Mouse (Mus musculus) liver, embryonic 14.5 days (tissue): ENCODE data around the gene Prrt3. TPM values are rescaled to one million over a fixed set of nuclear protein-coding genes. Genes with fewer than 3 reads are reported as not detected.

Experiments
- ATAC-seq: fragments of 200-750 bp; cut with Nextera tagmentation; 2 replicates; pipeline ENCODE4 v1.8.0; 2017; ENCODE audit warnings: moderate number of reproducible peaks, mild to moderate bottlenecking, moderate library complexity; ENCODE audit not compliant: insufficient read depth
- DNase-seq, 3 experiments: peaks; one replicate each; pipeline ENCODE4 v3.0.0-alpha.2; 2012 to 2013; ENCODE audit warnings: low read depth in 3 of 3, low spot score in 3 of 3
- H3K27ac ChIP-seq: fragments of 300-500 bp; sonication (generic); 2 replicates; pipeline ENCODE4 v1.5.1; 2014; ENCODE audit warnings: moderate library complexity, mild to moderate bottlenecking, control low read depth, inconsistent platforms
- H3K27me3 ChIP-seq: fragments of 300-500 bp; sonication (generic); 2 replicates; pipeline ENCODE4 v1.6.1; 2014; ENCODE audit warnings: mild to moderate bottlenecking, low read length, moderate library complexity; ENCODE audit not compliant: control insufficient read depth, insufficient read depth
- H3K36me3 ChIP-seq: fragments of 300-500 bp; sonication (generic); replicated peaks from 2 replicates; pipeline ENCODE4 v1.6.1; 2014; ENCODE audit warnings: low read depth; ENCODE audit not compliant: control insufficient read depth, insufficient read depth
- H3K4me1 ChIP-seq, 2 experiments: fragments of 200-500 bp in 1 of 2; fragments of 300-500 bp in 1 of 2; sonication (generic) in 1 of 2; replicated peaks; 2 replicates each; pipeline ENCODE4 v1.6.1; 2012 to 2014; ENCODE audit warnings: antibody characterized with exemption in 1 of 2, inconsistent platforms in 1 of 2, low read length in 1 of 2; ENCODE audit not compliant: control insufficient read depth in 2 of 2, insufficient read depth in 2 of 2
- H3K4me2 ChIP-seq: fragments of 300-500 bp; sonication (generic); 2 replicates; pipeline ENCODE4 v1.6.1; 2014; ENCODE audit warnings: low read depth, mild to moderate bottlenecking, control low read depth, moderate library complexity
- H3K4me3 ChIP-seq, 2 experiments: fragments of 200-500 bp in 1 of 2; fragments of 300-500 bp in 1 of 2; sonication (generic) in 1 of 2; 2 replicates each; pipeline ENCODE4 v1.5.1; 2012 to 2014; ENCODE audit warnings: low read depth in 2 of 2, low read length in 2 of 2, mild to moderate bottlenecking in 2 of 2, control low read depth in 1 of 2, inconsistent platforms in 1 of 2, moderate library complexity in 1 of 2; ENCODE audit not compliant: insufficient read depth in 1 of 2
- H3K9ac ChIP-seq: fragments of 300-500 bp; sonication (generic); replicated peaks from 2 replicates; pipeline ENCODE4 v1.6.1; 2014; ENCODE audit warnings: mild to moderate bottlenecking, control low read depth, moderate library complexity
- H3K9me3 ChIP-seq: fragments of 300-500 bp; sonication (generic); 2 replicates; pipeline ENCODE4 v1.6.1; 2016; ENCODE audit warnings: low read length, mixed read lengths; ENCODE audit not compliant: control insufficient read depth
- CTCF ChIP-seq: IDR thresholded peaks from 2 replicates; pipeline ENCODE4 v1.5.1; 2016; ENCODE audit warnings: antibody characterized with exemption, low read depth, control low read depth
- EP300 ChIP-seq: IDR thresholded peaks from 2 replicates; pipeline ENCODE4 v1.6.1; 2016; ENCODE audit warnings: antibody characterized with exemption, low read depth
- WGBS: fragments of 180-500 bp; shearing (Covaris S2); extraction: QIAGEN DNeasy Blood & Tissue Kit; methylation state at CpG from one replicate; pipeline ENCODE4 v1.1.7; 2014; ENCODE audit not compliant: insufficient replicate concordance; 5-methylcytosine and 5-hydroxymethylcytosine counted together
- polyA plus RNA-seq, 2 experiments: library from polyadenylated mRNA; depleted of rRNA in 1 of 2; stranded (reverse) in 1 of 2; unstranded in 1 of 2; fragments of >200 nt; fragmentation: Nextera tagmentation in 1 of 2; extraction: Ambion mirVana in 1 of 2; gene quantifications; 2 replicates each; pipeline versions ENCODE4 v1.2.1 to v1.2.3; 2012 to 2014

The Prrt3 gene
- polyA plus RNA-seq (2012; rRNA removed) (not detected in 2 replicates), polyA plus RNA-seq (2014; fragmentation: Nextera tagmentation; extraction: Ambion mirVana) (not detected in 2 replicates)

- no peak for ATAC-seq
- no peak within 1 kb of the TSS for H3K27ac ChIP-seq
These were observed at the start of gene Prrt3 for GRCm38 (mm10) chr6:113501388-113502084. TSS of gene Prrt3 (minus strand) at chr6:113501931.

DNA sequence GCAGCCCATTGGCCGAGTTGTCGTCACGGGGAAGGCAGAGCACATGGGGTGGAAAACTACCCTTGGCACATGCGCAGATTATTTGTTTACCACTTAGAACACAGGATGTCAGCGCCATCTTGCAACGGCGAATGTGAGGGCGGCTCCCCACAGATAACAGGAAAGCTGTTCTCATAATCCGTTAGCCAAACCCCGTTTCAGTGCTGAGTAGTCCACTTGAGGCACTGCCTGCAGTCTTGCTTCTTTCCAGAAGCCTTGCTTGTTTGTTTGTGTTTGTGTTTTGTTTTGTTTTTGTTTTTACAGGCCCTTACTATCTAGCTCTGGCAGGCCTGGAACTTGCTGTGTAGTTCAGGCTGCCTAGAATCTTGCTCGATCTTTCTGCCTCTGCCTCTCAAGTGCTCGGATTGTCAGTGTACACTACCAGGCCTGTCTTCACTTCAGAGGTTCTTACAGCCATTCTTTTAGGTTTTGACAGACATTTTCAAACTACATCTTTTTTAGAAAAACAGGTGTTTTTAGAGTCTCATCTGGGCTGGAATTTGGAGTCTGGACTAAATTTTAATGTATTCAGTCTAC is 42.3 kb upstream of the Prrt3 start:
- Histone ChIP-seq H3K9me3 (no peaks in the 10 kb centered on the region), H3K36me3 (no peaks in the 10 kb centered on the region; the same call in none of the 2 replicates), H3K27ac (peak overlapping the region; percentile 52; the same call in 1 of the 2 replicates), H3K9ac (0 out of 2 replicates have a peak overlapping the region, but pooled peaks have one; percentile 18), H3K4me1 (peaks cover 0 to 6% of the 10 kb centered on the region in 2 experiments; a peak in 3 of 4 replicates), H3K4me3 (no peak overlapping the region), H3K27me3 (no peaks in the 10 kb centered on the region), H3K4me2 (peak overlapping the region; percentile 28)
- TF ChIP-seq EP300: peak; percentile 20; the same call in 1 of the 2 replicates
- TF ChIP-seq CTCF: no peak
- WGBS: 68% methylated on average over 8 of the region's 12 CpGs
- peak; percentile 78 for ATAC-seq
- DNase-seq: peak in 1 of 3 experiments; percentile 20

More at GRCm38 (mm10) chr6:113501388-113502084, at the start of gene Prrt3:
- no peak for DNase-seq
- H3K9ac ChIP-seq: no peak within 1 kb of the TSS
- H3K4me3 ChIP-seq: no peak within 1 kb of the TSS
- H3K4me2 ChIP-seq: no peak within 1 kb of the TSS
- H3K9me3 ChIP-seq: no peaks in the 10 kb centered on the region
- no peaks in the 10 kb centered on the region for H3K36me3 ChIP-seq
- H3K27me3 ChIP-seq: peaks cover 19% of the 10 kb centered on the region
- no peak for TF ChIP-seq EP300
- no peak for TF ChIP-seq CTCF
- H3K4me1 ChIP-seq: no peaks in the 10 kb centered on the region
- 6% methylated on average over 32 of the region's 32 CpGs for WGBS

GRCm38 (mm10) chr6:113541610-113542009 is 39.9 kb upstream of the Prrt3 start:
- Histone ChIP-seq H3K9me3 (no peaks in the 10 kb centered on the region), H3K4me1 (peaks cover 0 to 6% of the 10 kb centered on the region in 2 experiments; a peak in 3 of 4 replicates), H3K9ac (no peak overlapping the region), H3K27ac (no peak overlapping the region), H3K4me2 (no peak overlapping the region), H3K36me3 (peaks cover 10% of the 10 kb centered on the region), H3K4me3 (no peak overlapping the region), H3K27me3 (no peaks in the 10 kb centered on the region)
- WGBS: 74% methylated on average over 6 of the region's 6 CpGs
- no peak for ATAC-seq
- no peak for DNase-seq
- TF ChIP-seq CTCF (peak; percentile 20; the same call in 1 of the 2 replicates), EP300 (no peak)

GRCm38 (mm10) chr6:113534886-113535285 is 33.2 kb upstream of the Prrt3 start:
- Histone ChIP-seq H3K9ac (no peak overlapping the region), H3K36me3 (peaks cover 12% of the 10 kb centered on the region), H3K4me1 (peaks cover 6% of the 10 kb centered on the region in 2 experiments), H3K27ac (no peak overlapping the region), H3K9me3 (no peaks in the 10 kb centered on the region), H3K27me3 (no peaks in the 10 kb centered on the region), H3K4me2 (no peak overlapping the region), H3K4me3 (no peak overlapping the region)
- ATAC-seq (no peak), DNase-seq (no peak)
- TF ChIP-seq EP300: no peak
- no peak for TF ChIP-seq CTCF
- WGBS: 79% methylated on average over 7 of the region's 7 CpGs

DNA sequence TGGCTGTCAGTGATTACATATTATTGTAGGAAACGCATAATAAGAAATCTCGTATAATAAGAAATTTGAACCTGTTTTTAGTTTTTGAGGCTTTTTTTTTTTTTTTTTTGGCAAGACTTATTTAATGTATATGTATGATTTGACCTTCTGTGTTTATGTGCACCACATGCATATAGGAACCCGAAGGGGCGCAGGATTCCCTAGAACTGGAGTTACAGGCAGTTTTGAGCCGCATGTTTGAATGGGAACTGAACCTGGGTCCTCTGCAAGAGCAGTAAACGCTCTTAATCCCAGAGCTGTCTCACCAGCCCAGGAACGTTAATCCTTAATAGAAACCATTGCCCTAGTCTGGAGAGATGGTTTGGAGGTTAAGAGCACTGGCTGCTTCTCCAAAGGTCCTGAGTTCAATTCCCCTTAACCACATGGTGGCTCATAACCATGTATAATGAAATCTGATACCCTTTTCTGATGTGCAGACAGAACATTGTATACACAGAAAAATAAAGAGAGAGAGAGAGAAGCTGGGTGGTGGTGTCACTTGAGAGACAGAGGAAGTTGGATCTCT is 30.2 kb upstream of the Prrt3 start:
- Histone ChIP-seq H3K4me3 (peak overlapping the region; percentile 88 to 99), H3K27ac (peak overlapping the region; percentile 60), H3K9ac (peak overlapping the region; percentile 83), H3K36me3 (peaks cover 3% of the 10 kb centered on the region), H3K9me3 (no peaks in the 10 kb centered on the region), H3K4me1 (peaks cover 6% of the 10 kb centered on the region in 2 experiments), H3K4me2 (peak overlapping the region; percentile 81), H3K27me3 (no peaks in the 10 kb centered on the region)
- WGBS: 5% methylated on average over 7 of the region's 7 CpGs
- no peak for ATAC-seq
- no peak for TF ChIP-seq EP300
- no peak for TF ChIP-seq CTCF
- peak in 1 of 3 experiments; percentile 17 for DNase-seq
